Mouse (Mus musculus) thymus, adult 2 months (tissue): ENCODE results near the gene Kitl.

Experiments used
- CTCF ChIP-seq: fragments of 200-500 bp; IDR thresholded peaks from 2 replicates; pipeline ENCODE4 v1.5.1; 2012; ENCODE audit warnings: mild to moderate bottlenecking, control low read depth, low read length, moderate library complexity, borderline replicate concordance; ENCODE audit not compliant: control insufficient read depth, poor library complexity, insufficient read depth; ENCODE audit errors: extremely low read depth
- POLR2A ChIP-seq: fragments of 200-500 bp; IDR thresholded peaks from 2 replicates; pipeline ENCODE4 v1.6.1; 2012; ENCODE audit warnings: mild to moderate bottlenecking, low read length, control low read depth, moderate library complexity; ENCODE audit not compliant: control insufficient read depth, poor library complexity, insufficient read depth; ENCODE audit errors: extremely low read depth

DNA sequence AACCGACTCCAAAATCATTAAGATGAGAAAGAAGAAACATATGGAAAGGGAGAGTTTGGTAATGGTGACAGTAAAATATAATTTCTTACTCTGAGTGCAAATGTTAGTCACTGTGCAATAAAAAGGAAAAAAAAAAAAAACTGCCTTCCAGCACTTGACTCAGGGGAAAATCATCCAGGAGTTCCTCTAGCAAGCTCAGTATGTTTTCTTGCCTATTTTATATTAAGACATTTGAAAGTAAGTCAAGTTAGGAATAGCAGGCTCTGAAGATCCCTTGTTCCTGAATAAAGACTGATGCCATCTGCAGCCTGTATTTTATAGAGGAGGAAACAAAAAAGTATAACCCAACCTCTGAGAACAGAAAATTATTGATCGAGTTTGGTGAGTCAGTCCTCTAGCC lies 39.7 kb downstream of the Kitl start:
- TF ChIP-seq CTCF (no peak), POLR2A (no peak)
